Mouse (Mus musculus): ENCODE measurements at regions not wholly inside any gene's neighbourhood (a gene's known extent, or its start where the extent isn't known, plus 50 kb on each side); places are given as distances from the start of the nearest gene placed in this dataset.

DNA sequence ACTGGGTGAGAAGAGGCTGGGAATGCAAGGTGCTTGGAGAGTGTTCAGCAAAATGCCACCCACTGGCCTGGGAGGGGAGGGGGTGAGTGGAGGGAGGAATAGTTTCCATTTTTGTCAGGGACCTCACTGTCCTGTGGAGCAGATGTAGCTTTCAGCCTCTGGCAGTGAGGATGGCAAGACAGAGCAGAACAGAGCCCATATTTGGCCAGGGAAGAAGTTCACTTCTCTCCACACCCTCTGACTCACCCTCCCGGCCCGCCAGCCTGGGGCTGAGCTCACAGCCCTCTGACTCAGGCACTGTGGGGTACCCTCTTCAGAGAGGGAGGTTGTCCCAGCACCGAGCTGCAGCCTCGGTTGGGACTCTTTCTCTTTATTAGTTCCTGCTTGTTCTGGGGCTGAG lies 256.8 kb downstream of the 4933412E24Rik start:
- Histone ChIP-seq H3K9me3 (replicated peaks) (no peaks in the 10 kb centered on the region), H3K36me3 (no peaks in the 10 kb centered on the region), H3K27me3 (replicated peaks) (no peaks in the 10 kb centered on the region), H3K4me3 (peak overlapping the region; percentile 3; the same call in 1 of the 2 replicates), H3K4me1 (replicated peaks) (peaks cover 23% of the 10 kb centered on the region), H3K9ac (peak overlapping the region; percentile 21; the same call in 1 of the 2 replicates), H3K27ac (ENCODE audit: poor library complexity, severe bottlenecking) (peak overlapping the region; percentile 70), H3K4me2 (peak overlapping the region; percentile 41)
- peak; percentile 83 for ATAC-seq (ENCODE audit: insufficient number of reproducible peaks, low FRiP score)
- 10% methylated on average over 4 of the region's 4 CpGs for WGBS

DNA sequence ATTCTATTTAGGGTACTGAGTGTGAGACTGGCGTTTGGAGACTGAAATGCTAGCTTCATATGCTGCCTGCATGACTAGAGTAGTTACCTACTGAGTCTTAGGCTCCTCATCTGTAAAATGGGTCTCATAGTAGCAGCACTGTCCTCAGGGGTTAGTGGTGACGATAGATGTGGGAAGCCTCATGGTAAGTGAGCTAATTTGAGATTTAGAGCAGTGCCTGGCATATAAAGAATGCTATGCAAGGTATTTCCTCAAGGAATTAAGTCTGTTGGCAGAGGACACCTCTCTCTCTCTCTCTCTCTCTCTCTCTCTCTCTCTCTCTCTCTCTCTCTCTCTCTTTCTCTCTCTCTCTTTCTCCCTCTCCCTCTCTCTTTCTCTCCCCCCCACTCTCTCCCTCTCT lies 257.4 kb downstream of the 4933412E24Rik start:
- 65% methylated on average over 2 of the region's 2 CpGs for WGBS
- Histone ChIP-seq H3K27me3 (replicated peaks) (no peaks in the 10 kb centered on the region), H3K36me3 (no peaks in the 10 kb centered on the region), H3K4me3 (no peak overlapping the region), H3K27ac (ENCODE audit: poor library complexity, severe bottlenecking) (peak overlapping the region; percentile 70), H3K4me1 (replicated peaks) (peaks cover 23% of the 10 kb centered on the region), H3K9ac (no peak overlapping the region), H3K9me3 (replicated peaks) (no peaks in the 10 kb centered on the region), H3K4me2 (no peak overlapping the region)
- no peak for ATAC-seq (ENCODE audit: insufficient number of reproducible peaks, low FRiP score)

DNA sequence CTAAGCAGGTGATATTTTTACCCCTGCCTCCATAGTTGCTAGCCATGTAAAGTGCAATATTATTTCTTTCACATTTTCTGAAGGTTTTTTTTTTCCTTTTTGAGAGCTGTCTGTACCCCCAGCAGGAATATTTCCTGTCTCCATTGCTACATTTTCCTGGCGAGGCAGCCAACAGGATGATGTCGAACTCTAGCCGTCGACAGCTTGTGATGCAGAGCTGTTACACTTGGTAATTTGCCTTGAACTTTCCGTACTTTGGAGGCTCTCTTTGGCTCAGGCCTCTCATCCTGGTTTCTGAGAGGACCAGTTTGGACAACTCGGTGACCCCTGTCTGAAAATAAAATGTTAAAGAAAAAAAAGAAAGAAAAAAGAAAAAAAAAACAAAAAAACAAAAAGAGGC lies 260.3 kb downstream of the 4933412E24Rik start:
- no peak for ATAC-seq (ENCODE audit: insufficient number of reproducible peaks, low FRiP score)
- Histone ChIP-seq H3K4me2 (no peak overlapping the region), H3K9ac (no peak overlapping the region), H3K27me3 (replicated peaks) (no peaks in the 10 kb centered on the region), H3K4me3 (no peak overlapping the region), H3K9me3 (replicated peaks) (no peaks in the 10 kb centered on the region), H3K4me1 (replicated peaks) (peaks cover 23% of the 10 kb centered on the region), H3K27ac (ENCODE audit: poor library complexity, severe bottlenecking) (no peak overlapping the region), H3K36me3 (no peaks in the 10 kb centered on the region)
- WGBS: 30% methylated on average over 6 of the region's 6 CpGs

GRCm38 (mm10) chr15:59754906-59755305 lies 261.5 kb downstream of the 4933412E24Rik start:
- H3K4me2 ChIP-seq: no peak overlapping the region
- H3K36me3 ChIP-seq: no peaks in the 10 kb centered on the region
- WGBS: 57% methylated on average over 13 of the region's 13 CpGs

DNA sequence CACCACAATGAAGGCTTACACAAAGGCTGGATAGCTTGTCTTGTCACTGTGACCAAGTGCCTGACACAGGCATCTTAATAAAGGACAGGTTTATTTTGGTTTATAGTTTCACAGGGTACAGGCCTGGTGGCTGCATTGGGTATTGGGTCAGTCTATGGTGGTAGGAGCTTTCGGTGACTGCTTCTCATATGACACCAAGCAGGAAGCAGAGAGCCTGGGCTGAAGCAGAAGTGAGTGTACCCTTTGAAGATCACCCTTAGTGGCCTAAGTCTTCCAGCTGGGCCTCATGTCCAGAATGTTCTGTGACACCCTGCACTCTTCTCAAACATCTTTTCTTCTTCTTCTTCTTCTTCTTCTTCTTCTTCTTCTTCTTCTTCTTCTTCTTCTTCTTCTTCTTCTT lies 264.1 kb downstream of the 4933412E24Rik start:
- H3K4me1 ChIP-seq (replicated peaks): peaks cover 8% of the 10 kb centered on the region
- no peak overlapping the region for H3K4me2 ChIP-seq
- no peak overlapping the region for H3K4me3 ChIP-seq
- 87% methylated on average over 1 of the region's 1 CpGs for WGBS
- no peak overlapping the region for H3K27ac ChIP-seq (ENCODE audit: poor library complexity, severe bottlenecking)
- H3K9me3 ChIP-seq (replicated peaks): no peaks in the 10 kb centered on the region
- no peaks in the 10 kb centered on the region for H3K27me3 ChIP-seq (replicated peaks)
- no peaks in the 10 kb centered on the region for H3K36me3 ChIP-seq
- no peak for ATAC-seq (ENCODE audit: insufficient number of reproducible peaks, low FRiP score)
- H3K9ac ChIP-seq: no peak overlapping the region

More at GRCm38 (mm10) chr15:59754906-59755305, 261.5 kb downstream of the 4933412E24Rik start:
- no peak overlapping the region for H3K9ac ChIP-seq
- no peak overlapping the region for H3K4me3 ChIP-seq
- no peak for ATAC-seq (ENCODE audit: insufficient number of reproducible peaks, low FRiP score)
- H3K27me3 ChIP-seq (replicated peaks): no peaks in the 10 kb centered on the region
- peaks cover 14% of the 10 kb centered on the region for H3K4me1 ChIP-seq (replicated peaks)
- no peak overlapping the region for H3K27ac ChIP-seq (ENCODE audit: poor library complexity, severe bottlenecking)
- H3K9me3 ChIP-seq (replicated peaks): no peaks in the 10 kb centered on the region

GRCm38 (mm10) chr15:59746290-59746689 lies 270.1 kb downstream of the 4933412E24Rik start:
- Histone ChIP-seq H3K9ac (no peak overlapping the region), H3K36me3 (no peaks in the 10 kb centered on the region), H3K27ac (ENCODE audit: poor library complexity, severe bottlenecking) (no peak overlapping the region), H3K4me2 (no peak overlapping the region), H3K27me3 (replicated peaks) (no peaks in the 10 kb centered on the region), H3K4me3 (no peak overlapping the region), H3K9me3 (replicated peaks) (no peaks in the 10 kb centered on the region), H3K4me1 (replicated peaks) (peaks cover 13% of the 10 kb centered on the region)
- 75% methylated on average over 9 of the region's 9 CpGs for WGBS
- ATAC-seq (ENCODE audit: insufficient number of reproducible peaks, low FRiP score): no peak; the same call in 1 of the 2 replicates

- H3K27me3 ChIP-seq (replicated peaks): no peaks in the 10 kb centered on the region
- peaks cover 13% of the 10 kb centered on the region for H3K4me1 ChIP-seq (replicated peaks)
- no peak overlapping the region for H3K4me3 ChIP-seq
- no peak overlapping the region for H3K9ac ChIP-seq
- no peak overlapping the region for H3K27ac ChIP-seq (ENCODE audit: poor library complexity, severe bottlenecking)
- WGBS: 66% methylated on average over 5 of the region's 5 CpGs
- no peak overlapping the region for H3K4me2 ChIP-seq
- no peaks in the 10 kb centered on the region for H3K36me3 ChIP-seq
- ATAC-seq (ENCODE audit: insufficient number of reproducible peaks, low FRiP score): no peak
- no peaks in the 10 kb centered on the region for H3K9me3 ChIP-seq (replicated peaks)
Observed at GRCm38 (mm10) chr15:59744411-59744931, 271.9 kb downstream of the 4933412E24Rik start.

GRCm38 (mm10) chr15:59739197-59739596 lies 277.2 kb downstream of the 4933412E24Rik start:
- no peaks in the 10 kb centered on the region for H3K27me3 ChIP-seq (replicated peaks)
- H3K4me2 ChIP-seq: no peak overlapping the region
- 67% methylated on average over 5 of the region's 5 CpGs for WGBS
- no peak overlapping the region for H3K4me3 ChIP-seq
- H3K9me3 ChIP-seq (replicated peaks): no peaks in the 10 kb centered on the region
- H3K4me1 ChIP-seq (replicated peaks): no peaks in the 10 kb centered on the region
- no peak overlapping the region for H3K27ac ChIP-seq (ENCODE audit: poor library complexity, severe bottlenecking)
- no peak overlapping the region for H3K9ac ChIP-seq
- no peaks in the 10 kb centered on the region for H3K36me3 ChIP-seq
- no peak for ATAC-seq (ENCODE audit: insufficient number of reproducible peaks, low FRiP score)

DNA sequence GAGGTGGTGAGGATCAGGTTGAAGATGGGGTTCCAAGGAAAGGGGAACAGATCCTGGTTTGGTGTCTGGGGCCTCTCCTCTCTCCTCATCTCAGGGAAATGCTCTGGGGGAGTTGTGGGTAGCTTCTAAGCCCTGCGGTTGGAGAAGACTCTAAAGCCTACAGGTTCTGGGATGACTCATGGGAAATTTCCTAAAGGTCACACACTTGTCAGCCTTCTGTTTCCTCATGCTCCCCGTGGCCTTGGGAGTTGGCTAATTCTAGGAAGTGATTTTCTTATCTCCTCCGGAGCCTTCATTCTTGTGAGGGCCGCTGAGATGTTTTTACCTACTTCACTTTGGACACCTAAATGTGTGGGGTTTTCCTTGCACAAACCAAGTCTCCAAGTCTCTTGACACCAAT lies 279.2 kb downstream of the 4933412E24Rik start:
- Histone ChIP-seq H3K27ac (ENCODE audit: poor library complexity, severe bottlenecking) (no peak overlapping the region), H3K36me3 (no peaks in the 10 kb centered on the region), H3K4me2 (no peak overlapping the region), H3K9ac (no peak overlapping the region), H3K4me3 (no peak overlapping the region), H3K9me3 (replicated peaks) (no peaks in the 10 kb centered on the region), H3K27me3 (replicated peaks) (no peaks in the 10 kb centered on the region), H3K4me1 (replicated peaks) (no peaks in the 10 kb centered on the region)
- 53% methylated on average over 4 of the region's 4 CpGs for WGBS
- ATAC-seq (ENCODE audit: insufficient number of reproducible peaks, low FRiP score): no peak

GRCm38 (mm10) chr15:59734376-59734775 lies 282.0 kb downstream of the 4933412E24Rik start:
- Histone ChIP-seq H3K9ac (no peak overlapping the region), H3K27me3 (replicated peaks) (no peaks in the 10 kb centered on the region), H3K36me3 (no peaks in the 10 kb centered on the region), H3K4me2 (no peak overlapping the region), H3K4me1 (replicated peaks) (no peaks in the 10 kb centered on the region; the same call in 1 of the 2 replicates), H3K4me3 (no peak overlapping the region), H3K27ac (ENCODE audit: poor library complexity, severe bottlenecking) (no peak overlapping the region), H3K9me3 (replicated peaks) (no peaks in the 10 kb centered on the region)
- ATAC-seq (ENCODE audit: insufficient number of reproducible peaks, low FRiP score): no peak
- 68% methylated on average over 1 of the region's 1 CpGs for WGBS

- ATAC-seq (ENCODE audit: insufficient number of reproducible peaks, low FRiP score): no peak
- Histone ChIP-seq H3K36me3 (no peaks in the 10 kb centered on the region), H3K4me1 (replicated peaks) (no peaks in the 10 kb centered on the region; the same call in 1 of the 2 replicates), H3K4me2 (no peak overlapping the region), H3K4me3 (no peak overlapping the region), H3K27ac (ENCODE audit: poor library complexity, severe bottlenecking) (no peak overlapping the region), H3K27me3 (replicated peaks) (no peaks in the 10 kb centered on the region), H3K9ac (no peak overlapping the region), H3K9me3 (replicated peaks) (no peaks in the 10 kb centered on the region)
- 83% methylated on average over 3 of the region's 3 CpGs for WGBS
Observed at GRCm38 (mm10) chr15:59733932-59734331, 282.5 kb downstream of the 4933412E24Rik start.

All from heart, embryonic 12.5 days (tissue).